Mouse (Mus musculus): ENCODE results near the gene Tex14.

The Tex14 gene

DNA sequence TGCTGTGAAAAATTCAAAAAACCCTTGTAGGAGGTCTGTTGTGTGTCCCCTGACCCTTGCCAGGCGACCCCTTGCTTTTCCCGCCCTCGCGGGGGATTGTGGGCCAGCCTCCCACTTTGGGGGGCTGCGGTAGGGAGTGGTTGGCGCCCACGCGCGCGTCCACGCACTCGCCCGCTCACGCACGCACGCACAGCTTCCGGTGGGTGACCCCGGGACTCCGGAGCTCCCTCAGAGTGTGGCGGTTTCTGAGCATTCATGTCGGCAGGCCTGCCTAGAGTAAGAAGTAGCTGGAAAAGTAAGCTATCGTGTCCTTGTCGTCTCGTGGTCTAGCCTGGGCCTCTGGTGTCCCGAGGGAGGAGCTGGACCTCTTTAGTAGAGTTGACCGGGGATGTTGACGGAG is at the start of gene Tex14, which contains the start of gene Rad51c:
Tex14 (plus strand) TSS at position 190 of the 400 bp plus-strand sequence.
Rad51c (minus strand) TSS at position 79 of the 400 bp plus-strand sequence.
- no peak for TF ChIP-seq GATA4 (IDR thresholded peaks at IDR 0.05; ENCODE audit: insufficient replicate concordance, low read length)

DNA sequence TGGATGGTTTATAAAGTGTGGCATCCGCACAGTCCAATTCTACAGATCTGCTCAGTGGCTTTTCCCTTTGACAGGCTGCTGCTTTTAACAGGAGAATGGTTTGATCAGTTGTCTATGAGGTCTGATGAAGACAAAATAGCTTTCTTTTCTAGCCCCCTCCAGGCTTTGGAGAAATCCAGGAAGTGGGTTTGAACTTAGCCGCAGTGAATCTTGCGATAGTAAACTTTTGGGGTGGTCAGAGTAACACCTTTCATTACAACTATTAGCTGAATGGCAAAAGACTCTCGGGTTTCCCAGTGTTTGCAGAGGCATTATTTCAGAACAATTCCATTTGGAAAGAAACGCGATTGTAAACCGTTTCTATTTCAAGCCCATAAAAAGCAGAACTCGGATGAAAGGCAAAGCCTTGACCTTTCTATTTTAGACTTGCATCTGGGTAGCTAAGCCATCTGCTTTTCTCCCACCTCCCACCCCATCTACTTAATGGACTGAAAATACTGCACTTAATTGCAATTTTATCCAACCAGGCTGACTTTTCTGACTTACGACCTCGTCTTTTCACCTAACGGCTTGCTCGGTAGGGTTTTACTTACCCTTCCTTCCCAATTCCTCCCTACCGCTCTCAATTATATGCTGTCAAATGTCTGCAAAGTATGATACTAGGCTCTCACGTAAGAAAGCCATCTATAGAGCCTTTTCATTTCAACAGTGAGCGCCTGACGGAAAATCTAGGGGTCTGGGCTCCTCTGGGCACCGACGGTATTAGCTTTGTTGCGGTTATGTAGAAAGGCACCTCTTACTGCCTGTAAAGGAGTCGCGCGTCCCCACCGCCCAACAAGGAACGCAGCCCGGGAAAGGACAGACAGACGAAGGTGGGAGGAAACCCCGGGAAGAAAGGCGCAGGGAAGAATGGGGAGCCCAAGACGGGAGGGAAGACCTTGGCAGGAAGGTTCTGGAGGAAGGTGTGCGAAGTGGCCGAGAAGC is 47.3 kb upstream of the Tex14 start:
- no peak for TF ChIP-seq GATA4 (IDR thresholded peaks at IDR 0.05; ENCODE audit: insufficient replicate concordance, low read length)

DNA sequence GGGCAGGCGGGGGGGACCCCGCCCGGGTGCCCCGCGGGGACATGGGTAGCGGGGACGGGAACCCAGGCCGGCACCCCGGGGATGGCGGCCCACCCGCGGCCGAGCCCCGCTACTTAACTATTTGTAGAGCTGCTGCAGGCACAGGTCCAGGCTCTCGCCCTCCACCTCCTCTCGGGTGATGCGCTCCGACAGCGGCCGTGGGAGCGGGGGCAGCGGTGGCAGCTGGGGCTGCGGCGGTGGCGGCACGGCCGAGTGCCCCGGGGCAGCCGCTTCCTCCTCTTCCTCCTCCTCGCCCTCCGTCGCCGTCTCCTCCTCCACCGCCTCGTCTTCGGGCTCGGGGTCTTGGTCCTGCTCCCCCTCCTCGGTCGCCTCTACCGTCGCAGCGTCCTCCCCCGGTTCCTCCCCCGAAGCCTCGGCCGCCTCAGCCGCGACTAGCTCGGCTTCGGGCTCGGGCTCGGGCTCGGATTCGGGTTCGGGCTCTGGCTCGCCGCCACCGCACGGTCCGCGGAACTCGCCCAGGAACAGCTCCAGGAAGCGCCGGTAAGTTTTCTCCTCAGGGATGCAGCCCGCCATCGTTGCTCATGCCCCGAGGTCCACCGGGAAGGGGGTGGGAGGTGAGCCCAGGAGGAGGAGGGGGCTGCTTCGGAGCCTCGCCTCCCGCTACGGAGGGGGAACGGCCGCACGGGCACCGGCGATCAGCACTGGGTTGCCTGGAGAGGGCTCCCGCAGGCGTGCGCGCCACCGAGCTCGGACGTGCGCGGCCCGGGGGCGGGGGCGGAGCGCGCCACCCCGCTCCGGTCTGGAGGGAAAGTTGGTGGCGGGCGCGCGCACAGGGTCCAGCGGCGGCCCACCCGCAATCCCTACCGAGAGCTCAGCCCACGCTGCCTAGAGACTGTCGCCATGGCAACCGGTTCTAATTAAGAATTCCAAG is 46.3 kb upstream of the Tex14 start, which contains the start of gene Ppm1e:
Ppm1e (minus strand) TSS at position 693 of the 931 bp plus-strand sequence.
- no peak for TF ChIP-seq GATA4 (IDR thresholded peaks at IDR 0.05; ENCODE audit: insufficient replicate concordance, low read length)

DNA sequence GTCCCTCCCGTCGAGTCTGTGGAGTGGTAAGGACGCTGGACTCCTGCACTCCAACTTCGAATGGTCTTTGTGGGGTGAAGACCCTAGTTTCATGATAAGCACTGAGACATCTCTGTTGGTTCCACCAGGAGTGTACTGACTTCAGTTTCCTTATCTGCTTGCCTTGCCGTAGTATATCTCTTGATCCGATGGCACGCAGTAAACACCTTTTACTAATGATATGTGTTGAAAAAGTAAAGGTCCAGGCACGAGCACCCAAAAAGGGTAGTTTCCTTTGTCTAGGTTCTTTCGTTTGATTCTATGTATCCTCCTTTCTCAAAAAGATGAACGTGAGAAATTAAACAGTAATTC is 45.6 kb upstream of the Tex14 start:
- TF ChIP-seq GATA4 (IDR thresholded peaks at IDR 0.05; ENCODE audit: insufficient replicate concordance, low read length): no peak

DNA sequence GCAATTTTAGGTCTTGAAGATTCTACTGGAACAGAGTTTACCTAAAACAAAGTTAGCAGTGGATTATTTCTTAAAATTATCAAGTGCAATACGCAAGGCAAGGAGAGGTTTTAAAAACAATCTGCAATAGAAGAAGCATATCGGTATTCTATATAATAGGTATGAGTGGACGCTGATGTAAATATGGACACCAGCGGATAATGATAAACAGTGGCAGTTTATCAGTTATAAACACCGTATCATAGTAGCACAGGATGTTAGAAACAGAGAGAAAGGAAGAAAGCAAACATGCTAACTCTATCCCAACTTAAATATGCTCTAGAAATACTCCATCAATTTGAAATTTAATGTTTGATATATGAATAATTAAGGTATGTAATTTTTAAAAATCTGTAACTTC is 39.7 kb upstream of the Tex14 start:
- no peak for TF ChIP-seq GATA4 (IDR thresholded peaks at IDR 0.05; ENCODE audit: insufficient replicate concordance, low read length)

DNA sequence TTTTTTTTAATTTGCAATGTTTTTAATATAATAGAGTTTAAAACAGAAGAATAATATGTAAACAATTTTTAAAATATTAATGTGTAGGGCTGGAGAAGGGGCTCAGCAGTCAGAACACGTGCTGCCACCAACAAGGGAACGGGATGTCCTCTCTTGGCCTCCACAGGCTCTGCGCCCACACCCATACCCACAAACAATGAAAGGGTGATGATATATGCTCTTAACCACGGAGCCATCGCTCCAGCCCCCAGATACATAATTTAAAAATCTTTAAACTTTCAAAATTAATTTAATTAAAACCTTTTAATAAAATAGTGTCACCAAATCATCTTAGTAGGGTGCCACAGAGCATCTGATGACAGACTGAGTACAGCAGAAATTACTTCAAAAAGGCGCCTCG is 37.8 kb upstream of the Tex14 start:
- TF ChIP-seq GATA4 (IDR thresholded peaks at IDR 0.05; ENCODE audit: insufficient replicate concordance, low read length): no peak

DNA sequence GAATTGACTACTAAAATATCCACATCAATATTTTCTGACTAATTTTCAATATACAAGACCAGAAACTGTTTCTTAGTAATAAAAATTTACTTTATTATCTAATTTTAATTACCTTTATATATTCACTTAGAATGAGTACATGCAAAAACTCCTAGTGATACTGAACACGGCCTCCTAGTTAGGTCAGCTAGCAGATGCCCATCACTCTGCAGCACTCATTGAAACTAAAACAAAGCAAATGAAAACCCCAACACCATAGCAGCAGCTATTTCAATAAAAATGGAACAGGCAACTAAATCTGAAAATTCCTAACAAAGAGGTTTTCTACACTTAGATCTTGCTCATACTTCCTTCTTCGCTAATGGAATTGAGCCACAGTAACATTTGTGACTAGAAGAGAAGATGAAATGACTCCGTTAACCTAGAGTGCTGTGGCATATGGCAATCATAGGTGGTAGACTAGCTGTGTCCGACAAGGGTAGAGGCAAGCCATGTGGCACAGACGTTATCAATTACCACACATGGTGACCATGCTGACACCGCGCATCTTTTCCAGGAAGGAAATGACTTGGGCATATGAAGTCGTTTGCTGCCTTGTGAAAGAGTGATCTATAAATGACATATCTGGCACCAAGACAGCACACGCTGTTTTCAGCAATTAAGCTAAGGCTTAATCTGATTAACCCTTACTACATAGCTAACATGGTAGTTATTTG is 36.8 kb upstream of the Tex14 start:
- TF ChIP-seq GATA4 (IDR thresholded peaks at IDR 0.05; ENCODE audit: insufficient replicate concordance, low read length): no peak

DNA sequence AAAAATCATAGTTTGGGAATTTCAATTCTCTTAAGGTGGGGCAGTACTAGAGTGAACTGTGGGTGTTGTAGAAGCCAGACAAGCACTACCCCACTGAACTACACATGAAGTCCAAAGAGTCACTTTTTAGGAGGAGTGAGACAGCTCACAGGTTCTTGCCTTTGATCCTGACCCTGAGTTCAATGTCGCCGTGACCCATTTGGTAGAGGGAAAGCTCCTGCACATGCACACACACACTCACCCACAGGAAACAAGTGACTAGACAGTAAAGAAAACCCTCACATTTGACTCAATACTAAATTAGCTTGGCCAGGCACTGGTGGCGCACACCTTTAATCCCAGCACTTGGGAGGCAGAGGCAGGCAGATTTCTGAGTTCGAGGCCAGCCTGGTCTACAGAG is 20.3 kb upstream of the Tex14 start:
- no peak for TF ChIP-seq GATA4 (IDR thresholded peaks at IDR 0.05; ENCODE audit: insufficient replicate concordance, low read length)

DNA sequence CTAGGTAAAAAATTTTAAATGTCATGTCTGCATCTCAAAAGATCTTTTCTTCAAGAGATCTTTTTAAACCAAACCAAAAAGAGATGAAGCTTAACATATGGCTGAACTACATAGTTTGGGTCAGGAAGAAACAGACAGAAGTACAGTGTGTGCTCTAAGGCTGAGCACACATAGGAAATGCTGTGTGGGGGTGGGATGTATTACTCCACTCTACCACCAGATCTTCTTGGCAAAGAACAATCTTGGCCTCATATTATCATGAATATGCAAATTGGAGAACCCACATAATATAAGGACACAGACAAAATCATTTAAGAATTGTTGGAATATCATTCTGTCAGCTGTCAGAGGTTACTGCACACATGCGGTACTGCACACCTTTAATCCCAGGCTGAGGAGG is 19.2 kb upstream of the Tex14 start:
- no peak for TF ChIP-seq GATA4 (IDR thresholded peaks at IDR 0.05; ENCODE audit: insufficient replicate concordance, low read length)

DNA sequence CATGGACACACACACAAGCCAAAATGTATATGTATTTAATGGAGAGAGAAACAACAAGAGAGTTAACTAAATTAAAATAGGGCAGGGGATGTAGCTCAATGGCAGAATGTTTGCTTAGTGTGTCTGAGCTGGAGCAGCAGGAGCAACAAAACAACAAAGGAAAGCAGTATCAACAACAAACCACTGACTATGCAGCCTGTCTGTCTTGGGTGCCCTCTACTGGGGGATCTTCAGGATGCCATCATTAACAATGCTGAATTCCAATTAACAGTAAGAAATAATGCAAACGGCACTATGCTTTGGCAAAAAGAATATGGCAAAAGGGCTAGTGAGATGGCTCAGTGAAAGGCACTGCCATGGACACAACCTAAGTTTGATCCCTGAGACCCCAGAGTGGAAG is 11.0 kb upstream of the Tex14 start:
- TF ChIP-seq GATA4 (IDR thresholded peaks at IDR 0.05; ENCODE audit: insufficient replicate concordance, low read length): no peak

DNA sequence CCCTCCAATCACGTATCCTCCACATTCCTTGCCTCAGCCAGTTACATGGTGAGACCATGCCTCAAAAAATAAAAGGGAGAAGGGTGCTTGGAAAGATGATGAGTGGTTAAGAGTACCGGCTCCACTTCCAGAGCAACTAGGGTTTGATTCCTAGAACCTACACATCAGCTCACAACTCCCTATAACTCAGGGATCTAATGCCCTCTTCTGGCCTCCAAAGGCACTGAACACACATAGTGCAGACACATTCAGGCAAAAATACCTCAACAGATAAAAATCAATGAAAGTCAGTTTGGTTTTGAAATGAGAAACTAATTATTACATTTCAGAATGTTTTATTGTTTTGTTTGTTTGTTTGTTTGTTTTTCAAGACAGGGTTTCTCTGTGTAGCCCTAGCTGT is 6.5 kb upstream of the Tex14 start:
- TF ChIP-seq GATA4 (IDR thresholded peaks at IDR 0.05; ENCODE audit: insufficient replicate concordance, low read length): no peak

DNA sequence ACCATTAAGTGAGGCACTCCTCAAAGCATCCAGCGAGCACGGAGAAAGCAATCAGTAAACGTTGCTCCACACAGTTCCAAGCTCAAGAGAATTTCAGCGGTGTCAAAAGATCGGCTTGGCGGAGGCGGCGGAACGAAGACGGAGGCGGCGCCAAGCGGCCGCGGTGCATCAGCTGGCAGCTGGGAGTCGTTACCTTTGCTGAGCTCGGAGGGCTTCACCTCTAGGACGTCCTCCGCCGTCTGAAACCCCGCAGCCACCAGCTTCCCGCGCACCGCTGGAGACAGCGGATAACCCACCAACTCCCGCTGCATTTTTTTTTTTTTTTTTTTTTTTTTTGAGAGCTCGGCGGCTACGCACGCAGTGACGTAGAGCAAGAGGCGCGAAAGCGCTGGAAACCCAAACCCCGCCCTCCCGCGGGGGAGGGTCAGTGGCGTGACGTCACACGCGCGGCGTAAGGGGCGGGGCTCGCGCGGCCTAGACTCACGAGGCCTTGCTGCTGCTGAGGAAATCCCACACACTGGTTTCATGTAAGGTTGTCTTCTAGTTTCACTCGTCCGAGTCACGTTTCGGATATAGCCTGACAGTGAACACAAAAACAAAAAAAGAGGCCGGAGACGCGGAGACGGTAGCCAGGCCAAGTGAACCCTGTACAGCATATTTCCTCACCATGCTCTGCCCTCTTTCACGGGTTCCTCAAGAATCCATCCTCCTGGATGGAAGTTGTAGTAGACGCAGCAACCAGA is 583 bp upstream of the Tex14 start:
- no peak; the same call in 1 of the 2 replicates for TF ChIP-seq GATA4 (IDR thresholded peaks at IDR 0.05; ENCODE audit: insufficient replicate concordance, low read length)

DNA sequence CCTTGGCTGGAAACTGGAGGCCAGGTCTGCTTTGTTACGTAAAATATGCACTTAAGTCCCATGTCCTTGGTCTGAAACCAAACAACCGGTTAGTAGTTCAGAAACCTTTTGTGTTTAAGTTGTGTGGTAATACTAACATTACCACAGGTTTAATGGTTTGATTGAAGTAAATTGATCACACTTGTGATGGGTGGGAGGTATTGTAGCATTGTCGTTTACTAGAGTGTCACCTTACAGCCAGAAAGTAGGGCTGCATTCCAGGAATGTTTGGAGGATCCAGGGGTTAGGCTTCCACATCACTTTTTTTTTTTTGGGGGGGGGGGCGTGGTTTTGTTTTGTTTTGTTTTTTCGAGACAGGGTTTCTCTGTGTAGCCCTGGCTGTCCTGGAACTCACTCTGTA is 11.3 kb downstream of the Tex14 start:
- no peak for TF ChIP-seq GATA4 (IDR thresholded peaks at IDR 0.05; ENCODE audit: insufficient replicate concordance, low read length)

DNA sequence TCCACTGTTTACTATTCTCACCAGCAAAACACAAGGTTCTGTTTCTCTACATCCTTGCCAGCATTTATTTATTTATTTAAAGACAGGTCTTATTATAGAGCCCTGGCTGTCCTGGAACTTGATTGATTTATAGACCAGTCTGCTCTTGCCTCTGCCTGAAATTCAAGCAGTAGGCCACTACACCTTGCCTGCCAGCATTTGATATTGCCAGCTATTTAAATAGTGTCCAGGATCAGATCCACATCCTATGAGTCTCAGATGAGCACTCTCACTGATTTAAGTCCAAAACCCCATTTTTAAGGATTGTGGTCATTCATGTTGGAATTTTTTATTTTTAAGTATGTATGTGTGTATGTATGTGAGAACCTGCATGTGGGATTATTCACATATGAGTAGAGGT is 16.0 kb downstream of the Tex14 start:
- no peak for TF ChIP-seq GATA4 (IDR thresholded peaks at IDR 0.05; ENCODE audit: insufficient replicate concordance, low read length)

All from liver, adult (tissue).